Mouse (Mus musculus) midbrain, embryonic 16.5 days (tissue): ENCODE measurements at regions not wholly inside any gene's neighbourhood (a gene's known extent, or its start where the extent isn't known, plus 50 kb on each side); places are given as distances from the start of the nearest gene placed in this dataset.
"Not testable (repeated sequence)": the region's sequence is repeated elsewhere in the genome, so short reads cannot be mapped to it uniquely, and the experiment has no call there.

Experiments used
- ATAC-seq: fragments of 200-750 bp; cut with Nextera tagmentation; 2 replicates; pipeline ENCODE4 v1.8.0; 2017; ENCODE audit warnings: moderate TSS enrichment
- H3K27ac ChIP-seq: fragments of 300-500 bp; sonication (generic); 2 replicates; pipeline ENCODE4 v1.5.1; 2014; ENCODE audit warnings: mild to moderate bottlenecking, low read length, mixed read lengths
- H3K27me3 ChIP-seq: fragments of 300-500 bp; sonication (generic); 2 replicates; pipeline ENCODE4 v1.6.1; 2014; ENCODE audit warnings: low read depth, low read length, mixed read lengths; ENCODE audit not compliant: control insufficient read depth, insufficient read depth
- H3K36me3 ChIP-seq: fragments of 300-500 bp; sonication (generic); 2 replicates; pipeline ENCODE4 v1.6.1; 2014; ENCODE audit warnings: mild to moderate bottlenecking, low read length, moderate library complexity, mixed read lengths; ENCODE audit not compliant: control insufficient read depth, insufficient read depth
- H3K4me1 ChIP-seq: fragments of 300-500 bp; sonication (generic); 2 replicates; pipeline ENCODE4 v1.6.1; 2014; ENCODE audit warnings: mild to moderate bottlenecking, low read length, mixed read lengths; ENCODE audit not compliant: control insufficient read depth, insufficient read depth
- H3K4me2 ChIP-seq: fragments of 300-500 bp; sonication (generic); 2 replicates; pipeline ENCODE4 v1.6.1; 2014; ENCODE audit warnings: mild to moderate bottlenecking, low read length, mixed read lengths
- H3K4me3 ChIP-seq: fragments of 300-500 bp; sonication (generic); 2 replicates; pipeline ENCODE4 v1.5.1; 2014; ENCODE audit warnings: low read depth, mild to moderate bottlenecking, low read length, moderate library complexity, mixed read lengths
- H3K9ac ChIP-seq: fragments of 300-500 bp; sonication (generic); 2 replicates; pipeline ENCODE4 v1.6.1; 2014; ENCODE audit warnings: low read depth, low read length, mixed read lengths
- H3K9me3 ChIP-seq: fragments of 300-500 bp; sonication (generic); replicated peaks from 2 replicates; pipeline ENCODE4 v1.6.1; 2014; ENCODE audit warnings: mild to moderate bottlenecking, low read length, mixed read lengths; ENCODE audit not compliant: control insufficient read depth, poor library complexity, severe bottlenecking
- WGBS: fragments of 180-500 bp; shearing (Covaris S2); extraction: QIAGEN DNeasy Blood & Tissue Kit; methylation state at CpG from one replicate; pipeline ENCODE4 v1.1.7; 2014; 5-methylcytosine and 5-hydroxymethylcytosine counted together

DNA sequence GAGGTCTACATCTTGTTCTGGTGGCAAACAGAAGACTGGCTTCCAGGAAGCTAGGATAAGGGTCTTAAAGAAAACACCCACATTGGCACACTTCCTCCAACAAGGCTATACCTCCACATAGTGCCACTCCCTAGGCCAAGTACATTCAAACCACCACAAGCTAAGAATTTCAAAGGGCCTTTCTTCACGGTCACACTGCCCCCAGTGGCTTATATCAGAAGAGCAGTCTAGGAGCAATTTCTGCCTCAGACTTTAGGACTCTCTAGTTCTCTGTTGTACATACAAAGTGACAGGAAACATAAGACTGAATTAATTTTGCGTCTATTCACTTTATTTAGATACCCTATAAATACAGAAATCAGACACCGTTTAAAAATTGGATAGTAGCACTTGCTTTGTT, 175.7 kb upstream of the Nwd2 start:
- no peaks in the 10 kb centered on the region for H3K9me3 ChIP-seq
- ATAC-seq, result no peak
- H3K27me3 ChIP-seq, result no peaks in the 10 kb centered on the region
- no peaks in the 10 kb centered on the region for H3K36me3 ChIP-seq
- no peaks in the 10 kb centered on the region for H3K4me1 ChIP-seq
- no peak overlapping the region for H3K9ac ChIP-seq
- no peak overlapping the region for H3K4me2 ChIP-seq
- no peak overlapping the region for H3K27ac ChIP-seq
- H3K4me3 ChIP-seq, result no peak overlapping the region
- 78% methylated on average over 3 of the region's 3 CpGs for WGBS

DNA sequence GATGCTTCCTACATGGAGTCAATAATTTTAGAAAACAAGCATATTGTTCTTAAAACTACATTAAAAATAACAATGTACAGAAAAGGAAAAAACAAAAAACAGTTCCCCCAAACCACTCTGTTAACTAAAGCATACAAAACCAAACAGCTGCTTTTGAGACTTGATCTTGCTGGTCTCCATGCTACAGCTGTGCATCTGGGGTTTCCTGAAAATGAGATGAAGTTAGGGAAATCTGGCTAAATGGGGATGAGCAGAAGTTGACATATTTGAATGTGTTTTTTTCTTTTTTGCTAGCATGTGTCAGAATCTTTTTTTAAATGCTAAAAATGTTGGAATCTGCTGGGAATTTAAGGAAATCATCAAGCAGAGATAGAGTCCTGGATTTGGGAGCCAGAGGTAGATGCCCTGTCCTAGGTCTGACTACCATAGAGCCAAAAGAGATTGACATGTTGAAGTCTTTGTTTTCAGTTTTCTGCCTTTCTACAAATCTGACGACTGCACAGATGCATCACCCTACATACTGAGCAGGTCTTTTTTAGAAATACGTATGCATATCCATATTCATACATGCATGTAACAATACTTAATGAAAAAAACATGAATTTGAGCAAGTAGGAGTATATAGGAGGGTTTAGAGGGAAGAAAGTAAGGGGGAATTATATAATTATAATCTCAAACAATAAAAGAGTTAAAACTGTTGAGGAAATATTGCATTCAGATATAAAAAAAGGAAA, 172.5 kb upstream of the Nwd2 start:
- no peak overlapping the region for H3K4me3 ChIP-seq

DNA sequence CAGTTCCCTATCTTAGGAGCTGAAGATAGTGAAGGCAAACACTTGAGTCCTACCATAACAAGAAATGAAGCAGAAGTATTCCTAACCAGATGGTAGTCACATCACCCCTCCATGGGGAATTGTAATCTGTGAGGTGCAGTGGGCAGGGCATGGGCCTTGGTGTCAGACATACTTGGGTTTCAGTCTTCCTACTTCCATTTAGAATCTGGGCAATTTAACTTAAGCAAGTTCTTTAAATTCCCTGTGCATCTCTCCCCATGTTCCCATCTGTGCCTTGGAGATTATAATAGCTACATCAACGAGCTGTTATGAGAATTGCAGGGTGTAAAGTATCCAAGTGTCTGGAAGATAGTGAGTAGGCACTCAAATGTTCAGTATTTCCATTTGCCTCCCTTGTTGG, 149.9 kb upstream of the Nwd2 start:
- no peak overlapping the region for H3K4me2 ChIP-seq
- no peaks in the 10 kb centered on the region for H3K36me3 ChIP-seq
- no peaks in the 10 kb centered on the region for H3K4me1 ChIP-seq
- no peak overlapping the region for H3K27ac ChIP-seq
- H3K9me3 ChIP-seq, result no peaks in the 10 kb centered on the region
- 40% methylated on average over 1 of the region's 1 CpGs for WGBS
- no peaks in the 10 kb centered on the region for H3K27me3 ChIP-seq
- no peak for ATAC-seq
- no peak overlapping the region for H3K9ac ChIP-seq
- H3K4me3 ChIP-seq, result no peak overlapping the region

More for the DNA sequence above, 172.5 kb upstream of the Nwd2 start:
- WGBS, result 41% methylated on average over 2 of the region's 2 CpGs
- H3K27me3 ChIP-seq, result no peaks in the 10 kb centered on the region
- no peak overlapping the region for H3K9ac ChIP-seq
- H3K27ac ChIP-seq, result no peak overlapping the region
- no peak overlapping the region for H3K4me2 ChIP-seq
- no peaks in the 10 kb centered on the region for H3K9me3 ChIP-seq
- H3K4me1 ChIP-seq, result no peaks in the 10 kb centered on the region
- no peak for ATAC-seq
- H3K36me3 ChIP-seq, result no peaks in the 10 kb centered on the region

DNA sequence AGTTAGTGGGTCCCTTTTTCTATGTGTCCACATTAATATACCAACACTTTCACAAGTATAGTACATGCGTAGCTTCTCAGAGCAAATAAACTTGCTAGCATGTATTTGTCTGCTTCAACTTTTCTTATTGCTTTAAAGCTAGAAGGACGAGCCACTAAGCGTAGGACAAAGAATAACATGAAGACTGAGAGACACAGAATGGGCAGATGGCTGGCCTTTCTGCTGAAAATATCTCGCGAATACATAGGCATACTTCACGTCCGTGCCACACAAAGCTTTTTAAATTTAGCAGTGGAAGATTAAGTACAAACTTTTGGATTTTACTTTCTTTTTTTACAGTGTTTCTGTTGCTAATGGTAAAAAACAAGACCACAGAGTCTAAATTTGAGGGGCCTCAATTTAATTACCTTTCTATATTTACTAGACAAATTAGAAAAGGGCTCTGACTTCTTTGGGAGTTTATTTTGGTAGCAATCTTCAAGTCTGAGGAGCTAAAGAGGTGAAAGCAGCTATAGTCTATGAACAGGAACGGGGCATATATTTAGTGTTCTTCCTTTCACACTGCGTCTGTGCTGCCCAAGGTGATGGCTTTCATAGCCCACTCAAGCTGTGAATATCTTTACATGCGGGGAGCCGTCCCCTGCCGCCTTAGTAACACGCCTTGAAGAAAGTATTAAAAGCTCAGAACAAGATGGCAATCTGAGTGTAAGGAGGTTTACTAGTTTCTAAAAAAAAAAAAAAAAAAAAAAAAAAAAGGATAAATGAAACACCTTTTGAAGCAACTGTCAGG, 145.7 kb upstream of the Nwd2 start:
- H3K4me1 ChIP-seq, result no peaks in the 10 kb centered on the region
- no peak overlapping the region for H3K9ac ChIP-seq
- H3K27me3 ChIP-seq, result no peaks in the 10 kb centered on the region
- H3K9me3 ChIP-seq, result no peaks in the 10 kb centered on the region
- no peak for ATAC-seq
- H3K27ac ChIP-seq, result no peak overlapping the region
- no peak overlapping the region for H3K4me3 ChIP-seq
- H3K4me2 ChIP-seq, result no peak overlapping the region
- WGBS, result 88% methylated on average over 13 of the region's 13 CpGs
- H3K36me3 ChIP-seq, result no peaks in the 10 kb centered on the region

DNA sequence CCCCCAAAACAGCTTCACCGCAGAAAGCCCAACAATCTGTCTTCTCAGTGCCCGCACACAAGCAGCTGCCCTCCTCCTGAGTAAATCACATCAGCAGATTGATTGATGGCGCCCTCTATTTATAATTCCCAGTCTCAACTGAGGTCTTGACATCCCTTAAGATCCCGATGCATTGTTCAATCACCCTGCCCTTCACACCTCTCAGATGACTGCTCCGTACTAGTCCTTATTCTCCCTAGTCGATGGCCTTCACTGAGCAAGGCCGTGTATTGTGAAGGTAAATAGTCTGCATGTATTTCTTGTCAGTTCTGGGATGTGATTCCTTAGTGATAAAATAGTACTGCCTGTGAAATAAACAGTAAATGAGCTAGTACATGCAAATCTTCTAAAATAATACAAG, 114.7 kb upstream of the Nwd2 start:
- 50% methylated on average over 7 of the region's 7 CpGs for WGBS
- Histone ChIP-seq H3K27ac (no peak overlapping the region), H3K4me3 (no peak overlapping the region), H3K4me2 (no peak overlapping the region), H3K9ac (no peak overlapping the region), H3K27me3 (no peaks in the 10 kb centered on the region), H3K9me3 (no peaks in the 10 kb centered on the region), H3K4me1 (no peaks in the 10 kb centered on the region), H3K36me3 (no peaks in the 10 kb centered on the region)
- ATAC-seq, result no peak

DNA sequence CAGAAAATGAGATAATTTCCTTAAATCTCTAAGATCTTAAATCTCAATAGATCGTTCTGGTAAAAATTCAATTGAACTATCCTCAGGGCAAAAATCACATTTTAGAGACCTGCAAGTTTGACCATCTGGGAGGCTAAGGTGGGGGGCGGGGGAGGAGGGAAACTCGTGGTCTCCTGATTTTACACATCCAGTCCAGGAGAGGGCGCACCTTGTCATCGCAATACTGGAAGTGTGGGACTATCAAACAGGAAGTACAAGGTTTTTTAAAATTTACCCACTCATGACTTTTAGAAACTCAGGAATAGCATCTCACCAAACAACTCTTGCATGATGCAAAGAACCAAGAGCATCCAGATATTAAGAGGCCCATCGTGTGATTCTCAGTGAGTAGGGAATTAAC, 108.4 kb upstream of the Nwd2 start:
- Histone ChIP-seq H3K9ac (no peak overlapping the region), H3K27me3 (no peaks in the 10 kb centered on the region), H3K4me1 (no peaks in the 10 kb centered on the region), H3K9me3 (no peaks in the 10 kb centered on the region), H3K27ac (no peak overlapping the region), H3K4me3 (no peak overlapping the region), H3K4me2 (no peak overlapping the region), H3K36me3 (no peaks in the 10 kb centered on the region)
- no peak for ATAC-seq
- 91% methylated on average over 6 of the region's 6 CpGs for WGBS

DNA sequence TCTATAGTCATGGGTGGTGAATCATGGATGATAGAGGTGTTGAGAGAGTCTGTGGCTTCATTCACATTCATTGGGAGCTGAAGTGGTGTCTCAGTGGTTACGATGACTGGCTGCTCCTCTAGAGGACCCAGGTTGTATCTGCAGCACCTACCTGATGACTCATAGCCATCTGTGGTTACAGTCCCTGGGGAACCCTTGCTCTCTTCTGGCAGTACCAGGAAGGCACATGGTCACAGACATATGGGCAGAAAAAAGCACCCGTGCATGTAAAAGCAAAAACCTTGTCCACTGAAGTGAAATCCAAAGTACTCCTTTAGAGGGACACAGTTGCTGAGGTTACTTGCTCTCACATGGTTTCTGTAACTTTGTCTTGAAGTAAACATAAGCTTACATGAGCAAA, 103.4 kb upstream of the Nwd2 start:
- Histone ChIP-seq H3K4me1 (no peaks in the 10 kb centered on the region), H3K4me2 (no peak overlapping the region), H3K4me3 (no peak overlapping the region), H3K27me3 (no peaks in the 10 kb centered on the region), H3K36me3 (no peaks in the 10 kb centered on the region), H3K27ac (no peak overlapping the region), H3K9me3 (no peaks in the 10 kb centered on the region), H3K9ac (no peak overlapping the region)
- WGBS, result 88% methylated on average over 2 of the region's 2 CpGs
- ATAC-seq, result no peak

DNA sequence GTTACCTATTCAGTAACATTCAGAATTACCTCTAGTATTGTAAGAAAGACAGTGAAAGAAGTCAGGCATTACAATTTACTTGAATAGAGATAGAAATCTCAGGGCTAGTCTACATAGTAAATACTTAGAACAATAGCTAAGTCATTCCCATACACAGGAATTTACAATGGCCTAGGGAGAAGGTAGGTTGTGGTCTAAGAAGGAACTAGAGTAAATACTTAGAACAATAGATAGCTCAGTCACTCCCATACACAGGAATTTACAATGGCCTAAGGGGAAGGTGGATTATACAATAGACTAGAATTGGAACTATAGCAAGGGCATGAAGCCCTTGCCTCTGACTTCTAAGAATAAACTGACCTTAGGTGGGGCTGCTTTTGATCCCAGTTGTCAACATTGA, 83.0 kb upstream of the Nwd2 start:
- H3K27me3 ChIP-seq, H3K9me3 ChIP-seq, ATAC-seq, H3K4me3 ChIP-seq, H3K9ac ChIP-seq, H3K4me2 ChIP-seq, H3K36me3 ChIP-seq, H3K4me1 ChIP-seq, H3K27ac ChIP-seq: not testable (repeated sequence)

DNA sequence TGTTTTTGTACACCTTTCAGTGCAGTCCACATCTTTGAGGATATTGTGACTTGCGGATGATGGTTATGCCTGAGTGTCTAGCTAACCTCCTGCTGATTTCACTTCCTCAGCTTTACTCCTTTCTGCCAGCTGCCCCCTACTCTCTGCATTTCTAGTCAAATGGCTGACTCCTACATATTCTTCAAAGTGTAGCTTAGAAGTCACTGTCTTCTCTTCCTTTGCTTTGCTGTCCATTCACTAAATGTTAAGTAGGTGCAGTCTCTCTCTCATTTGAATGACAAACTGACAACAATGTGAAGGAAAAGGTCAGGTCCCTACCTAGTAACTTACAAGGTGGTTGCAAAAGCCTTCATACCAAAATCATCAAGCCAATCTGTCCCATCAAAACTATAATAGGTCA, 73.5 kb upstream of the Nwd2 start:
- Histone ChIP-seq H3K27me3 (no peaks in the 10 kb centered on the region), H3K4me3 (no peak overlapping the region), H3K9ac (no peak overlapping the region), H3K4me1 (no peaks in the 10 kb centered on the region), H3K9me3 (no peaks in the 10 kb centered on the region), H3K4me2 (no peak overlapping the region), H3K27ac (no peak overlapping the region), H3K36me3 (no peaks in the 10 kb centered on the region)
- no peak for ATAC-seq
- WGBS, result 86% methylated on average over 1 of the region's 1 CpGs
